Mouse (Mus musculus): ENCODE measurements around the gene Slc12a3. TPM values are rescaled to one million over a fixed set of nuclear protein-coding genes. Genes with fewer than 3 reads are reported as not detected.

Gene Slc12a3
- total RNA-seq, 2 experiments from 2014 or later: 0.38 TPM; not detected in 1

- DNase-seq: no peak
- intact Hi-C loops (cut with DNase I): no loop called here
Observed at GRCm38 (mm10) chr8:94326016-94326415, 3.0 kb upstream of the Slc12a3 start.

DNA sequence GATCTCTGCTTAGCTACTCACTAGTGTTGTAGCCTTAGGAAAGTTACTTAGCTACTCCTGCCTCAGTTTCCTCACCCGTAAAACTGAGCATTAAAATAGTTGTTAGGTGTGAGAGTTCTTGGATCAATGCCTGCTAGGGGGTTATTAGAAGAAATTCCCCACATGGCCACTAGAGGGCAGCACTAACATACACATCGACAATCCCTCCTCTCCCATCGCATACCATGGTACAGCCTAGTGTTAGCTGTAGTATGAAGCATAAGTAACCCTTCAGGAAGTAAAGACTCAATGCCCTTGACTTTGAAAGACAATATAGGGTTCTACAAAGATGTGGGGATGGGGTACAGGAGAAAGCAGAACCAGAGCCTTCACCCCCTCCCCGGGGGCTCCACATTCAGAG is 1.7 kb downstream of the Slc12a3 start:
- intact Hi-C loops (cut with DNase I): loop anchor here (1.0 kb wide), 2 partner anchors 67 to 162 kb away; no protein-coding TSS in a partner anchor
- DNase-seq: peak; percentile 55 to 69

GRCm38 (mm10) chr8:94333345-94333744 is 4.3 kb downstream of the Slc12a3 start:
- intact Hi-C loops (cut with DNase I): no loop called here
- no peak for DNase-seq

- DNase-seq: no peak
- intact Hi-C loops (cut with DNase I): loop anchor here (5.0 kb wide), 1 partner anchor 245 kb away; no protein-coding TSS in a partner anchor
Observed at GRCm38 (mm10) chr8:94337559-94337958, 8.6 kb downstream of the Slc12a3 start.

- intact Hi-C loops (cut with DNase I): no loop called here
Observed at GRCm38 (mm10) chr8:94340796-94341195, 11.8 kb downstream of the Slc12a3 start.

GRCm38 (mm10) chr8:94342691-94343090 is 13.7 kb downstream of the Slc12a3 start:
- no peak for DNase-seq
- intact Hi-C loops (cut with DNase I): loop anchor here (1.0 to 2.0 kb wide), 2 partner anchors 44 to 55 kb away; partner anchors contain the start of gene Herpud1

More at GRCm38 (mm10) chr8:94340796-94341195, 11.8 kb downstream of the Slc12a3 start:
- no peak for DNase-seq

- peak; percentile 87 to 92 for DNase-seq
- intact Hi-C loops (cut with DNase I): loop anchor here (1.0 to 2.0 kb wide), 2 partner anchors 44 to 54 kb away; partner anchors contain the start of gene Herpud1
Observed at GRCm38 (mm10) chr8:94343290-94343689, 14.3 kb downstream of the Slc12a3 start.

DNA sequence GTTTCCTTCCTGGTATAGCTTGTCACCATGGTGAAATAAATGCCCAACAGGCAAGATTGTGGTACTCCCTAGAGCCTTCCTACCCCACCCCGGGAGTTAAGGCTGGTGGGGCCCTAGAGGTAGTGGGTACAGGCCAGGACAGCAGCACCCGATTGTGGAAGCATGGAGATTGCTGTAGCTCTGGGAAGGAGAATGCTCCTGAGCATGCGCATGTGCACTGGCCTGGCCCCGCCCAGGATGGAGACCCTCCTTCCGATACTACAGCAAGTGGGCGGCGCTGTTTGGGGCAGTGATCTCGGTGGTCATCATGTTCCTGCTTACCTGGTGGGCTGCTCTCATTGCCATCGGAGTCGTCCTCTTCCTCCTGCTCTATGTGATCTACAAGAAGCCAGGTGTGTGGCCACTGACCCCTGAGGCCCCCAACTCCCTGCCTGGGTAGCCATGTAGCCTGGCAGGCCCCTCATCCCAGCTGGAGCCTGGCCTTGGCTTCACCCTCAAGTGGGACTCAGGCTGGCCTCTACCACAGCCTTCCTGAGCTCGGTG is 14.8 kb downstream of the Slc12a3 start:
- no peak for DNase-seq
- intact Hi-C loops (cut with DNase I): loop anchor here (1.0 to 2.0 kb wide), 2 partner anchors 43 to 53 kb away; partner anchors contain the start of gene Herpud1

- intact Hi-C loops (cut with DNase I): no loop called here
- DNase-seq: no peak
Observed at GRCm38 (mm10) chr8:94345657-94346056, 16.7 kb downstream of the Slc12a3 start.

DNA sequence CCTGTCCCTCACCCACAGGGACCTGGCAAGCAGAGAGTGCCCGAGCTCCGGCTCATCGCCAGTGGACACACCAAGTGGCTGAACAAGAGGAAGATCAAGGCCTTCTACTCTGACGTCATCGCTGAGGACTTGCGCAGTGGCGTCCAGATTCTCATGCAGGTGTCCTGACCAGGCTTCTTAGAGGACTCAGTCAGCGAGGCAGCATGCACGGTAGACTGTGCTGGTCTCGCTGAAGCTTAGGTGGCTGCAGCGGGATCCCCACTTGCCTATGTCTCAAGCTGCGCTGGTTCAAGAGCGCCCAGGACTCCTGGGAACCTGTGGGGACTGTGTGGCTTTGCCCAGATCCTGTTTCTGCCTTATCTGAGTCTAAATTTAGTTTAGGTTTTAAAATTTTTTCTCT is 17.3 kb downstream of the Slc12a3 start:
- intact Hi-C loops (cut with DNase I): no loop called here
- DNase-seq: no peak

DNA sequence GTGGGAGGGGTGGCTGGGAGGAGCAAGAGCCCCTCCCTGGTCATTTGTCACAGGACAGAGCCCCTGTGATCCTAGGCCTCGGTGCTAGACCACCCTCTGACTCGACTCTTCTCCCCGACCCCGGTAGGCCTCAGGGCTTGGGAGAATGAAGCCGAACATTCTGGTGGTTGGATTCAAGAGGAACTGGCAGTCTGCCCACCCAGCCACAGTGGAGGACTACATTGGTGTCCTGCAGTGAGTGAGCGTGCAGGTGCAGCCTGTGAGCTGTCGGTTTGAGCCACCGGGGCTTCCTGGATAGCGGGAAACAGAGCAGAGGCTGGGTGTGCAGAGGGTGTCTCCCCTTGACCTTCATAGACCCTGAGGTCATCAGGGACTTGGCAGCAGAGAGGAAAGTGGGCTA is 19.4 kb downstream of the Slc12a3 start:
- intact Hi-C loops (cut with DNase I): no loop called here
- DNase-seq: peak; percentile 27 to 42

- intact Hi-C loops (cut with DNase I): no loop called here
- peak; percentile 21 to 30 for DNase-seq
Observed at GRCm38 (mm10) chr8:94354069-94354531, 25.1 kb downstream of the Slc12a3 start.

GRCm38 (mm10) chr8:94354571-94354970 is 25.6 kb downstream of the Slc12a3 start:
- intact Hi-C loops (cut with DNase I): no loop called here
- DNase-seq: peak; percentile 34 to 41

DNA sequence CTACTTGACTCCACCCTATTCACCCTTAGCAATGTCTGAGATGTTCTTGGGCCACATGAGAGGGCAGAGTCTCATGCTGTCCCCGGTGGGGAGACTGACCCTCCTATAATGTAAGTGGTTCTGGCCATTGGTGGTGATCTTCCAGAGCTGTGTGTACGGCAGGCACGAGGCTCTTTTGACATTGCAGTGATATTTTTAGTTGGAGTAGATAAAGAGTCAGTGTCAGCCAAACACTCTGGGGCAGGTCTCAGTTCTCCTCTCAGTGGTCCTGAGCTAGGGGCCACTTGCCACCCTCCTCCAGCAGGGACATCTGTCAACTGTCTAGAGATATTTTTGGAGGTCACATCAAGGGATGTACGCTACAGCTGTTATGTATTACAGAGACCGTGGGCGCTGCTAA is 28.2 kb downstream of the Slc12a3 start:
- DNase-seq: peak in 1 of 2 experiments; percentile 49
- intact Hi-C loops (cut with DNase I): no loop called here

DNA sequence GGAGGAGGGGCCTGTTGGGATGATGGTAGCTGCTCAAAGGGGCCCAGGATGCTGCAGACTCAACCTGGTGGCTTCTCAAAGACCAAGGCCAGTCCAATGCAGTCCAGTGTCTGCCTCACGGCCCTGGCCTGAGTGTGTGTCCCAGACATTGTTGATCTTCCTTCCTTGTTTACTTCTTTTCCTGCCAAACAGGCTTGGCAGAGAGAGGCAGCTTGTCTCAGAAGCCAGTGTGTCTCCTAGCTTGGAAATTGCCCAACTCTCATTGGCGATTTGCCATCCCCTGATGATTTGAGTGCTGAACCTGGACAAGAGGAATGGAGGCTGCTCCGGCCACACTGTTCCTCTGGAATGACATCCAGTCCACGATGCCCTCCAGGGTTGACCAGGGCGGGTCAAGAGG is 29.5 kb downstream of the Slc12a3 start:
- intact Hi-C loops (cut with DNase I): loop anchor here (1.0 kb wide), 1 partner anchor 29 kb away; no protein-coding TSS in a partner anchor

DNA sequence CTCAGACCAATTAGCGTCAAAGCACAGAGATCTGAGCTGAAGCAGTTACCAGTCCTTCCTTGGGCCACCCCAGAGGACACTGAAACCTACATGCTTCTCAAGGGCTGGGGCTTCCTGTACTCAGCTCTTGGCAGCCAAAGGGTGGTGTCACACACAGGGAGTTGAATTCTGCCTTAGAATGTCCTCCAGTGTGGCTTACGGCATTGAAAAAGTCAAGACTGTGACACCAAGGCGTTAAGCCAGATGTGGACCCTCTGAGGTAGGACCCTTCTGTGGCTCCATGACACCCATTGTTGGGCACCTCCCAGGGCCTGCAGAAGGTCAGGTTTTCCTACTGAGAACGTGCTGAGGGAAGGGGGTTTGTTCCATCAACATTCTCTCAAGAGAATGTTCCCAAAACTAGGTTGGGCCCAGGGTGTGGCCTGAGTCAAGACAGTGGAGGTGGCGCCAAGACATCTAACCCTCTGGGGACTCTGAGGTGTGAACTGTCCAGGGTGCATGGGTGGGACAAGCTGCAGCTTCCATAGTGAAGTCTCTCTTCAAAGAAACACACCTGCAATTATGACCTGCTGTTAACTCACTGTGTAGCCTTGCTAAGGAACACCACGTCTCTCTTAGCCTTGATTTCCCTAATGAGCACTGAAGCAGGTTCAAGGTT is 32.9 kb downstream of the Slc12a3 start:
- intact Hi-C loops (cut with DNase I): no loop called here
- DNase-seq: no peak

More for the DNA sequence above, 29.5 kb downstream of the Slc12a3 start:
- DNase-seq: peak; percentile 81 to 88

GRCm38 (mm10) chr8:94362607-94363239 is 33.7 kb downstream of the Slc12a3 start:
- intact Hi-C loops (cut with DNase I): loop anchor here (1.0 kb wide), 1 partner anchor 25 kb away; no protein-coding TSS in a partner anchor
- DNase-seq: peak; percentile 84 to 86

GRCm38 (mm10) chr8:94363288-94363688 is 34.3 kb downstream of the Slc12a3 start:
- intact Hi-C loops (cut with DNase I): loop anchor here (1.0 kb wide), 1 partner anchor 24 kb away; no protein-coding TSS in a partner anchor

GRCm38 (mm10) chr8:94363906-94364305 is 34.9 kb downstream of the Slc12a3 start:
- peak; percentile 79 to 82 for DNase-seq
- intact Hi-C loops (cut with DNase I): loop anchor here (1.0 kb wide), 1 partner anchor 23 kb away; no protein-coding TSS in a partner anchor

More at GRCm38 (mm10) chr8:94363288-94363688, 34.3 kb downstream of the Slc12a3 start:
- DNase-seq: peak; percentile 89 to 90

DNA sequence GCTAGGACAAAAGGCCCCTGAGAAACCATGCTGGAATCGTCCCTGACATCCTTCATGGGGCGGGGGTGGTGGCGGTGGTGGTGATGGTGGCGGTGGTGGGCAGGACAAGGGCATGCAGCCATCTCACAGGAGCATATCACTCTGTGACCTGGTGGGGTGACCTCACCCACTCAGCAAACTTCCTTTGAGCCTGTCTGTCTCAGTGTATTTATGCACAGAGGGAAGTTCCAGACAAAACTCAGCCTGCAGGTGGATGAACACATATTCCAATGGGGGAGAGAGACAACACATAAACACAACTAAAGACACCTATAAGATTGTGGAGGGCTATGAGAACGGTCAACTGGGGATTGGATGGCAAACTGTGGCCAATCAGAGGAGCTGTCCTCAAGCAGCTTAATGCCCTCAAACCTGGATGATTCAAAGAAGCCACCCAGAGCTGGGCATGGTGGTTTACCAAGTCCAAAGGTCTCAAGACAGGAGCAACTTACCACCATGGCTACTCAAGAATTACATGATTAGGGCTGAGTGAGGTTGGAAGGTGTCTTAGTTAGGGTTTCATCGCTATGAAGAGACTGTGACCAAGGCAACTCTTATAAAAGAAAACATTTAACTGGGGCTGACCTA is 35.8 kb downstream of the Slc12a3 start:
- intact Hi-C loops (cut with DNase I): no loop called here

More for the DNA sequence above, 35.8 kb downstream of the Slc12a3 start:
- no peak for DNase-seq

Measured in heart, postnatal 10 days (tissue).